Mouse (Mus musculus) CD4-positive, CD25-positive, alpha-beta regulatory T cell (primary cell): ENCODE data around the gene Stx1b. TPM values are rescaled to one million over a fixed set of nuclear protein-coding genes. Genes with fewer than 3 reads are reported as not detected.

ENCODE experiments used
- polyA plus RNA-seq: library from polyadenylated mRNA; unstranded; fragments of 100-300 nt; shearing (Covaris generic); gene quantifications from one replicate; pipeline ENCODE4 v1.2.1, GENCODE M21; 2017

The Stx1b gene
- not detected for polyA plus RNA-seq

DNA sequence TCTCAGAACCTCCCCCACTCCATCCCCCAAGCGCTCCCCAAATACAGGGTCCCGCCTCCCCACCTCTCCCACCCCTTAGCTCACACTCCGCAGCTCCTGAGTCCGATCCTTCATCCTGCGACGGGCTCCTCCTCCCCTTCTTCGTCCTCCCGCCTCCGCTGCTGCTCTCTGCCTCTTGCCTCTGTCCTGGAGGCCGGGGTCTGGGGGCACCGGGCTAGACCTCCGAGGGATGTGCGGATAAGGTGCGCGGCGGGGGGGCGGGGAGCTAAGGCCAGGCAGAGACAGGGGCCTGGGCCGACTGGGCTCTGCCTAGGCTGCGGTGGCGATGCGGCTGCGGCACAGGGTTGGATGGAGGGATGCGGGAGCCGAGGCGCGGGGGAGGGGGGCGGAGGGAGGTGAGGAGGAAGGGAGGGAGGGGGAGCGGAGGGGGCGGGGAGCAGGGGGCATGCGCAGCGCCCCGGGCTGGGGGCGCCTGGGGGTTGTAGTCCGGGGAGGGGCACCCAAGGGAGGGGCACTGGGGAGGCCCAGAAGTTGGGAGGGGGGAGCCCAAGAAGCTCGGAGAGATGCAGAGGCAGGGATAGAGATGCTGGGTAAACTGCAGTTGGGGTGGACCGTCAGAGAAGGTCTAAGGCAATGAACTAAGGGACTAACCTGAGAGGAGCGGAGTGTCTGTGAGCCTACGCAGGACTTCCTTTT lies at the start of gene Stx1b, which contains the start of gene Stx4a:
Gene Stx1b (minus strand): TSS at position 374 of the 696 bp plus-strand sequence.
Gene Stx4a (plus strand): TSS at position 119 of the 696 bp plus-strand sequence.

DNA sequence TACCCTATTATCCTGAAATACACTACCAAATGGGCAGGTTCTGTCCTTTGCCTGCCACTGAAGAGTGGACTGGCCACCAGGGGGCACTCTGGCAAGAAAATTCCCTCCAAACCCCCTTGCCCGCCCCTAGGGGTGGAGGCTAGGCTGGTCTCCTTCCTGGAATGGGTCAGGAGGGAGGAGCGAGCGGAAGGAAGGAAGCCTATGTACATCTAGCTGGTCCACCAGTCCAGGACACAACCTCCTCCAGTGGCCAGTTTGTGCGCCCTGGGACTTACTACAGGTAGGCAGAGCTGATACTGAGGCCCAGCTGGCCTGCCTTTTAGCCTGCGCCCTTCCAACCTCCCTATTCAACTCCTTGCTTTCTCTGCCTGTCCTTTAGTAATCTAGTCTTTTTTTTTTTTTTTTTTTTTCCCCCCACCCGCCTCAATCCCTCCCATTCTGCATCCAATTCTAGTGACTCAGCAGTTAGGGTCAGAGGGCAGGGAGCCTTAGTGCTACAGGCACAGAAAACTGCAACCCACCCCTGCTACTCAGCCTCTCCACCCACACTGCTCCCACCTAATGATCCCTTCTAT lies 23.8 kb downstream of the Stx1b start, which contains the start of gene Hsd3b7:
Gene Hsd3b7 (plus strand): TSS at position 170 of the 575 bp plus-strand sequence.

GRCm38 (mm10) chr7:127785308-127785707 lies 39.0 kb downstream of the Stx1b start, which contains the start of gene Gm49388:
Gene Gm49388 (plus strand): TSS chr7:127785608.

GRCm38 (mm10) chr7:127776426-127776825 lies 47.9 kb downstream of the Stx1b start, which contains the start of gene Setd1a:
Gene Setd1a (plus strand): TSS chr7:127776670.

GRCm38 (mm10) chr7:127769651-127770038 lies 54.7 kb downstream of the Stx1b start, which contains the start of gene Orai3:
Gene Orai3 (plus strand): TSS chr7:127769815.

Other genes starting within 250 kb of the Stx1b start
- gene Ccdc189, start 236.0 kb downstream of the Stx1b start, polyA plus RNA-seq, result 0.42 TPM
- 129 TPM for gene Rnf40, start 235.8 kb downstream of the Stx1b start, polyA plus RNA-seq
- gene Zfp629, start 208.8 kb downstream of the Stx1b start, polyA plus RNA-seq, result 1.0 TPM
- gene Bcl7c, start 115.6 kb downstream of the Stx1b start, polyA plus RNA-seq, result 74.6 TPM
- gene Ctf1, start 111.8 kb downstream of the Stx1b start, polyA plus RNA-seq, result not detected
- not detected for gene Ctf2, start 92.4 kb downstream of the Stx1b start, polyA plus RNA-seq
- 1.3 TPM for gene Fbxl19, start 80.0 kb downstream of the Stx1b start, polyA plus RNA-seq
- gene Orai3, start 54.7 kb downstream of the Stx1b start, polyA plus RNA-seq, result 24.1 TPM
- 3.5 TPM for gene Setd1a, start 47.9 kb downstream of the Stx1b start, polyA plus RNA-seq
- not detected for gene Gm49388, start 38.9 kb downstream of the Stx1b start, polyA plus RNA-seq
- gene Hsd3b7, start 23.9 kb downstream of the Stx1b start, polyA plus RNA-seq, result 2.4 TPM
- 150 TPM for gene Stx4a, start 255 bp downstream of the Stx1b start, polyA plus RNA-seq
- 43.1 TPM for gene Zfp646, start 51.7 kb upstream of the Stx1b start, polyA plus RNA-seq
- gene Zfp668, start 52.3 kb upstream of the Stx1b start, polyA plus RNA-seq, result 21.8 TPM
- 0.48 TPM for gene Prss53, start 66.4 kb upstream of the Stx1b start, polyA plus RNA-seq
- gene Gm21974, start 70.9 kb upstream of the Stx1b start, polyA plus RNA-seq, result not detected
- 34.1 TPM for gene Vkorc1, start 71.1 kb upstream of the Stx1b start, polyA plus RNA-seq
- 68.1 TPM for gene Bckdk, start 79.5 kb upstream of the Stx1b start, polyA plus RNA-seq
- 46.5 TPM for gene Kat8, start 88.0 kb upstream of the Stx1b start, polyA plus RNA-seq
- 0.11 TPM for gene Prss8, start 105.6 kb upstream of the Stx1b start, polyA plus RNA-seq
- 4.2 TPM for gene Prss36, start 122.2 kb upstream of the Stx1b start, polyA plus RNA-seq
- 152 TPM for gene Fus, start 142.9 kb upstream of the Stx1b start, polyA plus RNA-seq
- gene Pycard, start 169.3 kb upstream of the Stx1b start, polyA plus RNA-seq, result 292 TPM
- gene Trim72, start 179.4 kb upstream of the Stx1b start, polyA plus RNA-seq, result not detected
- gene Itgam, start 238.1 kb upstream of the Stx1b start, polyA plus RNA-seq, result 0.92 TPM
- not detected for gene Gm49368, start 238.1 kb upstream of the Stx1b start, polyA plus RNA-seq